Mouse (Mus musculus) monocyte, adult 2 months (primary cell): ENCODE data around the gene Rs1.
"Not testable (repeated sequence)": the region's sequence is repeated elsewhere in the genome, so short reads cannot be mapped to it uniquely, and the experiment has no call there.

Source experiments
- DNase-seq, 2 experiments: peaks; one replicate each; pipeline ENCODE4 v3.0.0; 2022; ENCODE audit warnings: low spot score in 2 of 2, low read depth in 1 of 2

Gene Rs1

GRCm38 (mm10) chrX:160767713-160768112 lies at the start of gene Rs1:
Gene Rs1, plus strand, starts transcription at chrX:160768013.
- no peak for DNase-seq

- no peak for DNase-seq
Measured at GRCm38 (mm10) chrX:160735650-160736049, 32.2 kb upstream of the Rs1 start, which contains the start of gene Ppef1. Gene Ppef1, minus strand, starts transcription at chrX:160735765.

- DNase-seq = no peak
Measured at GRCm38 (mm10) chrX:160745399-160745798, 22.4 kb upstream of the Rs1 start.

- DNase-seq = no peak
Measured at GRCm38 (mm10) chrX:160748653-160749052, 19.2 kb upstream of the Rs1 start.

GRCm38 (mm10) chrX:160750808-160751207 lies 17.0 kb upstream of the Rs1 start:
- no peak for DNase-seq

GRCm38 (mm10) chrX:160765389-160766232 lies 2.2 kb upstream of the Rs1 start:
- peak; percentile 66 to 86 for DNase-seq

GRCm38 (mm10) chrX:160766233-160766616 lies 1.6 kb upstream of the Rs1 start:
- no peak for DNase-seq

- DNase-seq = not testable (repeated sequence)
Measured at GRCm38 (mm10) chrX:160769622-160770021, 1.8 kb downstream of the Rs1 start.

- no peak for DNase-seq
Measured at GRCm38 (mm10) chrX:160773033-160773432, 5.2 kb downstream of the Rs1 start.

GRCm38 (mm10) chrX:160782276-160782675 lies 14.5 kb downstream of the Rs1 start:
- no peak for DNase-seq

GRCm38 (mm10) chrX:160794920-160795319 lies 27.1 kb downstream of the Rs1 start:
- no peak for DNase-seq

GRCm38 (mm10) chrX:160804409-160805150 lies 36.8 kb downstream of the Rs1 start:
- no peak for DNase-seq

GRCm38 (mm10) chrX:160808226-160808625 lies 40.4 kb downstream of the Rs1 start:
- DNase-seq = no peak
